Mouse (Mus musculus): ENCODE data around the gene Nrcam. TPM values are rescaled to one million over a fixed set of nuclear protein-coding genes. Genes with fewer than 3 reads are reported as not detected.

Nrcam gene
- polyA plus RNA-seq, 1 experiment = 0.71 TPM

DNA sequence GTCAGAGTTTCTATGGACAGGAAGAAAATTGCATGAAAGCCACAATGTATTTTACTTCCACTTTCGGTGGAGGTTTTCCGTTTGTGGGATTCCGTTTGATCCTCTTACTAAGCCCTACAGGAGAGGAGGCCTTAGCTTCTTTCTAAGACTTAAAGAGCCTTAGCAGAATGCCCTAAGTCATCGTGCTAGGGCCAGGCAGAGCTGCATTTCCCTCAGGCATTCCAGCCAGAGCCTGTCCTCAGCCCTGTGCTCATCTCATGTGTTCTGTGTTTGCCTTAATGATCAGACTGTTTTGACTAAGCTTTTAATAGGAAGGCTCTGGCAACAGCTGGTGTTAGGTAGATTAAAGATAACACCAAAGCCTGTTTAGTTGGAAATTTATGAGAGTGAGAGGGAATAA lies 111.5 kb downstream of the Nrcam start:
- no peaks in the 10 kb centered on the region for H3K79me2 ChIP-seq (ENCODE audit: control insufficient read depth, insufficient read depth)
- TF ChIP-seq SRF (IDR thresholded peaks at IDR 0.05; ENCODE audit: control insufficient read depth, insufficient read length, low read depth) (no peak), POLR2AphosphoS2 (IDR thresholded peaks at IDR 0.05; ENCODE audit: insufficient read length, low read depth) (no peak), USF1 (IDR thresholded peaks at IDR 0.05; ENCODE audit: low read depth) (no peak), POLR2A (IDR thresholded peaks at IDR 0.05; ENCODE audit: insufficient read length, low read depth) (no peak), CEBPB (IDR thresholded peaks at IDR 0.05; ENCODE audit: insufficient read depth, poor library complexity, severe bottlenecking) (no peak), REST (IDR thresholded peaks at IDR 0.05; ENCODE audit: insufficient read depth, insufficient read length) (no peak), MAX (IDR thresholded peaks at IDR 0.05; ENCODE audit: low read depth) (no peak), TCF3 (IDR thresholded peaks at IDR 0.05; ENCODE audit: insufficient read length, low read depth) (no peak)

DNA sequence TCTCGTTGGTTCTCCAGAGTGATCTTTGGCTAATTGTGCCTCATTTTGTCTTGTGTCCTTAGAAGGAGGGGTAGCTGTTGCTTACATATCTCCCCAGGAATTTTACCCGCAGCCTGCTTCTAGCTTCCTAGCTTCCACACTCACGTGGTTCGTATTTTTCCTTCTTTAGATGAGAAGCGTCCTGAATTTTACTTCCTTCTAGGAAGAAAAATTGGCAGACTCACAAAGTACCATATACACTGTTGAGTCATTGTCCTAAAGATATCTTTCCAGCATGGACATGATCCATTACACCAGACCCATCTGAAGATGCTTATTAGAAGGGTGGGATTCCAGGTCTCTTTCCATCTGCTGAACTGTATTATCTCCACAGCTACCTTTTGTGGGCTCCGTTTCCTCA lies 122.2 kb downstream of the Nrcam start:
- Histone ChIP-seq H3K27me3 (ENCODE audit: control insufficient read depth, insufficient read depth, insufficient read length) (no peaks in the 10 kb centered on the region), H3K79me2 (ENCODE audit: control insufficient read depth, insufficient read depth) (no peaks in the 10 kb centered on the region), H3K4me3 (no peak overlapping the region), H3ac (ENCODE audit: control insufficient read depth, insufficient read length) (no peak overlapping the region), H3K4me2 (ENCODE audit: low read depth) (no peak overlapping the region), H3K36me3 (ENCODE audit: control insufficient read depth, insufficient read depth) (no peaks in the 10 kb centered on the region)
- TF ChIP-seq MAX (IDR thresholded peaks at IDR 0.05; ENCODE audit: low read depth) (no peak), E2F4 (IDR thresholded peaks at IDR 0.05; ENCODE audit: insufficient read depth) (no peak), POLR2AphosphoS2 (IDR thresholded peaks at IDR 0.05; ENCODE audit: insufficient read length, low read depth) (no peak), REST (IDR thresholded peaks at IDR 0.05; ENCODE audit: insufficient read depth, insufficient read length) (no peak), POLR2A (IDR thresholded peaks at IDR 0.05; ENCODE audit: insufficient read length, low read depth) (no peak), TCF3 (IDR thresholded peaks at IDR 0.05; ENCODE audit: insufficient read length, low read depth) (no peak), CEBPB (IDR thresholded peaks at IDR 0.05; ENCODE audit: insufficient read depth, poor library complexity, severe bottlenecking) (no peak), USF1 (IDR thresholded peaks at IDR 0.05; ENCODE audit: low read depth) (no peak), MYOG (IDR thresholded peaks at IDR 0.05; ENCODE audit: control insufficient read depth in 1 of 3, insufficient read depth in 1 of 3, insufficient read length in 2 of 3, low read depth in 2 of 3) (no peak), TCF12 (IDR thresholded peaks at IDR 0.05; ENCODE audit: insufficient read depth, poor library complexity, severe bottlenecking) (no peak)

More for the DNA sequence above, 111.5 kb downstream of the Nrcam start:
- Histone ChIP-seq H3ac (ENCODE audit: control insufficient read depth, insufficient read length) (no peak overlapping the region), H3K4me2 (ENCODE audit: low read depth) (no peak overlapping the region), H3K27me3 (ENCODE audit: control insufficient read depth, insufficient read depth, insufficient read length) (no peaks in the 10 kb centered on the region), H3K4me3 (no peak overlapping the region), H3K36me3 (ENCODE audit: control insufficient read depth, insufficient read depth) (no peaks in the 10 kb centered on the region)

DNA sequence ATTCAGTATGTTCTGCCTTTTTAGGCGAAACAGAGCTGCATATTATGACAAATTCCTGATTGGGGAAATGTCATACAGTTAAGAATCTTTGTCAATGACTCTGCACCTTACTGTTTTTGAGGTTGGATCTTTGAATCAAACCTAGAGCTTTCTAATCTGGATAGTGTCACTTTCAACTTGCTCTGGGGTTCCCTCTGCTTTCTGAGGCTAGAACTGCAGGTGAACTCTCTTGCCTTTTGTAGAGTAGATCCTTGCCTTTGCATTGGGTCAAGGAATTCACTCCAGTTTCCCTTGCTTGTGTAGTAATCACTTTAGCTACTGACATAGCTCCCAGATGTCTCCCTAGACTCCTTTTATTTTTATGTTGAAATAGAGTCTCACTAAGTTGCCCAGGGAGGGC lies 123.1 kb downstream of the Nrcam start:
- no peaks in the 10 kb centered on the region for H3K36me3 ChIP-seq (ENCODE audit: control insufficient read depth, insufficient read depth)
- H3ac ChIP-seq (ENCODE audit: control insufficient read depth, insufficient read length) = no peak overlapping the region
- H3K79me2 ChIP-seq (ENCODE audit: control insufficient read depth, insufficient read depth) = no peaks in the 10 kb centered on the region
- H3K4me3 ChIP-seq = no peak overlapping the region
- no peak for TF ChIP-seq POLR2AphosphoS2 (IDR thresholded peaks at IDR 0.05; ENCODE audit: insufficient read length, low read depth)
- TF ChIP-seq POLR2A (IDR thresholded peaks at IDR 0.05; ENCODE audit: insufficient read length, low read depth) = no peak
- no peak for TF ChIP-seq MAX (IDR thresholded peaks at IDR 0.05; ENCODE audit: low read depth)
- TF ChIP-seq E2F4 (IDR thresholded peaks at IDR 0.05; ENCODE audit: insufficient read depth) = no peak
- no peak for TF ChIP-seq CEBPB (IDR thresholded peaks at IDR 0.05; ENCODE audit: insufficient read depth, poor library complexity, severe bottlenecking)
- TF ChIP-seq MYOD1 (IDR thresholded peaks at IDR 0.05; ENCODE audit: control insufficient read depth in 1 of 3, insufficient read length in 2 of 3, low read depth in 2 of 3) = no peak
- no peak for TF ChIP-seq TCF12 (IDR thresholded peaks at IDR 0.05; ENCODE audit: insufficient read depth, poor library complexity, severe bottlenecking)
- TF ChIP-seq TCF3 (IDR thresholded peaks at IDR 0.05; ENCODE audit: insufficient read length, low read depth) = no peak
- no peak for TF ChIP-seq REST (IDR thresholded peaks at IDR 0.05; ENCODE audit: insufficient read depth, insufficient read length)
- TF ChIP-seq MYOG (IDR thresholded peaks at IDR 0.05; ENCODE audit: control insufficient read depth in 1 of 3, insufficient read depth in 1 of 3, insufficient read length in 2 of 3, low read depth in 2 of 3) = no peak
- TF ChIP-seq USF1 (IDR thresholded peaks at IDR 0.05; ENCODE audit: low read depth) = no peak
- no peak for TF ChIP-seq SRF (IDR thresholded peaks at IDR 0.05; ENCODE audit: control insufficient read depth, insufficient read length, low read depth)
- no peak overlapping the region for H3K4me2 ChIP-seq (ENCODE audit: low read depth)
- H3K27me3 ChIP-seq (ENCODE audit: control insufficient read depth, insufficient read depth, insufficient read length) = no peaks in the 10 kb centered on the region

DNA sequence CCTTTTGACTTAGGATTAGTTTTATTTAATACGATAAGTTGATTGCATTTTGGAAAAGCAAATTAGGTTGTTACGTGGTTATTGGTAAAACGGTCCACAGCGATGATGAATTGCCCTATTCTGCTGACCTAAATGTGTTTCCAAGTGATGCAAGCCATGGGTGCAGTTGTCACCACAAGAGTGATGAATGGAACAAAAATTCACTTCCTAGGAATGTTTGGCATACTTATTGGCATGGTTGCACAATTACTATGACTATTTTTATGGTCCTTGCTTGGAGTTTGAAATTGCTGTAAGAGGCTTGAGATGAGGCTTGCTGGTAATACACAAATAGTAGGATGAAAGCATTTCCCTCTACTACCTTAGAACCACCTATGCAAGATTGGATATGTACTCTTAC lies 125.1 kb downstream of the Nrcam start:
- no peaks in the 10 kb centered on the region for H3K36me3 ChIP-seq (ENCODE audit: control insufficient read depth, insufficient read depth)

DNA sequence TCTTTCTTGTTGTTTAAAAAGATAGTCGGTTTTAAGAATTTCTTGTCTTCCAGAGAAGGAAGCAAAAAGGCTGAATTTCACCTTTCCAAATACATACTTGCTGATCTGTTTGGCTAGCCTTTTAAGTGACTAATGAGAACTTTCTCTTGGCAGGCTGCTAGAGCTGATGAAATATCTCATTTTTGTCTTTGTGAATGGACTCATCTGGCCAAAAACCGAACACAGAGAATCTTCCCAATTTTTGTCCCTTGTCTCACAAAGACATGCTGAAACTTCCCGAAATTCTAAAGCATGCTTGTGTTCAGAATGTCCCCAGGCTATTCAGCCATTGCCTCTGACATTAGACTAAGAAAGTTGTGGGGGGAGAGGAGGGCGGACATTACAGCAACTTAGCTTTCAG lies 129.3 kb downstream of the Nrcam start:
- no peak overlapping the region for H3K4me3 ChIP-seq
- H3K27me3 ChIP-seq (ENCODE audit: control insufficient read depth, insufficient read depth, insufficient read length) = no peaks in the 10 kb centered on the region
- H3ac ChIP-seq (ENCODE audit: control insufficient read depth, insufficient read length) = no peak overlapping the region
- no peak for TF ChIP-seq POLR2A (IDR thresholded peaks at IDR 0.05; ENCODE audit: insufficient read length, low read depth)
- no peak overlapping the region for H3K4me2 ChIP-seq (ENCODE audit: low read depth)
- H3K79me2 ChIP-seq (ENCODE audit: control insufficient read depth, insufficient read depth) = no peaks in the 10 kb centered on the region
- no peaks in the 10 kb centered on the region for H3K36me3 ChIP-seq (ENCODE audit: control insufficient read depth, insufficient read depth)

More for the DNA sequence above, 125.1 kb downstream of the Nrcam start:
- H3K27me3 ChIP-seq (ENCODE audit: control insufficient read depth, insufficient read depth, insufficient read length) = no peaks in the 10 kb centered on the region
- H3K79me2 ChIP-seq (ENCODE audit: control insufficient read depth, insufficient read depth) = no peaks in the 10 kb centered on the region
- no peak overlapping the region for H3K4me2 ChIP-seq (ENCODE audit: low read depth)
- H3K4me3 ChIP-seq = no peak overlapping the region
- no peak overlapping the region for H3ac ChIP-seq (ENCODE audit: control insufficient read depth, insufficient read length)
- no peak for TF ChIP-seq POLR2A (IDR thresholded peaks at IDR 0.05; ENCODE audit: insufficient read length, low read depth)
- no peak for TF ChIP-seq REST (IDR thresholded peaks at IDR 0.05; ENCODE audit: insufficient read depth, insufficient read length)
- no peak for TF ChIP-seq E2F4 (IDR thresholded peaks at IDR 0.05; ENCODE audit: insufficient read depth)
- TF ChIP-seq POLR2AphosphoS2 (IDR thresholded peaks at IDR 0.05; ENCODE audit: insufficient read length, low read depth) = no peak
- TF ChIP-seq MAX (IDR thresholded peaks at IDR 0.05; ENCODE audit: low read depth) = no peak
- TF ChIP-seq USF1 (IDR thresholded peaks at IDR 0.05; ENCODE audit: low read depth) = no peak
